Mouse (Mus musculus): ENCODE data around the gene 4930579F01Rik.
"Not testable (repeated sequence)": the region's sequence is repeated elsewhere in the genome, so short reads cannot be mapped to it uniquely, and the experiment has no call there.

4930579F01Rik gene

GRCm38 (mm10) chr3:138144642-138145171 lies 48.9 kb downstream of the 4930579F01Rik start, which contains the start of gene Mttp:
Gene Mttp, minus strand, starts transcription at chr3:138144968.
- DNase-seq (ENCODE audit: low spot score): peak; percentile 91

DNA sequence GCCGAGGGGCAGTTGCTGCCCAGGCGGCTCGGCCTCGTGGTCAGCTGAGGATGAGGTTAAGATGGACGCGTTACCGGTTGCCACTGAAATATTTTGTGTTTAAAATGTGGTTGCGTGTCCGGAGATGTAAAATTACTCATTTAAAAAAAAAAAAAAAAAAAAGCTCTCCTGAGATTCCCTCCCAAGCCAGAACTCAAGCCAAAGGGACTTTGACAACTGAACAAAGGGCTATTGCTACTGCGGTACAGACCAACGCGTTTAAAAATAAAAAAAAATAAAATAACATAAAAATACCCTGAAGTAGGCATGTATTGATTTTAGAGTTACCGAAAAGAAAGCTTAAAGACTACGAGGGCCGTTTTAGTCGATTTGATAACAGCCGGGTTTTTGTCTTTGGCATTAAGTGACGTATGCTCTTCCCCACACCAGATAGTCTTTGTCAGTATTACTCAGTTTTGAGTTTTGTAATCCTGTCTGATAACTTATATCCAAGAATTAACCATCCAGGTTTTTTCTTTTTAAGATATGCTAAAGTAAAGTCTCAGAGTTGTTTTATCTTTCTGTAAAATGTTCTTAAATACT lies 49.5 kb downstream of the 4930579F01Rik start:
- no peak for DNase-seq (ENCODE audit: low spot score)

DNA sequence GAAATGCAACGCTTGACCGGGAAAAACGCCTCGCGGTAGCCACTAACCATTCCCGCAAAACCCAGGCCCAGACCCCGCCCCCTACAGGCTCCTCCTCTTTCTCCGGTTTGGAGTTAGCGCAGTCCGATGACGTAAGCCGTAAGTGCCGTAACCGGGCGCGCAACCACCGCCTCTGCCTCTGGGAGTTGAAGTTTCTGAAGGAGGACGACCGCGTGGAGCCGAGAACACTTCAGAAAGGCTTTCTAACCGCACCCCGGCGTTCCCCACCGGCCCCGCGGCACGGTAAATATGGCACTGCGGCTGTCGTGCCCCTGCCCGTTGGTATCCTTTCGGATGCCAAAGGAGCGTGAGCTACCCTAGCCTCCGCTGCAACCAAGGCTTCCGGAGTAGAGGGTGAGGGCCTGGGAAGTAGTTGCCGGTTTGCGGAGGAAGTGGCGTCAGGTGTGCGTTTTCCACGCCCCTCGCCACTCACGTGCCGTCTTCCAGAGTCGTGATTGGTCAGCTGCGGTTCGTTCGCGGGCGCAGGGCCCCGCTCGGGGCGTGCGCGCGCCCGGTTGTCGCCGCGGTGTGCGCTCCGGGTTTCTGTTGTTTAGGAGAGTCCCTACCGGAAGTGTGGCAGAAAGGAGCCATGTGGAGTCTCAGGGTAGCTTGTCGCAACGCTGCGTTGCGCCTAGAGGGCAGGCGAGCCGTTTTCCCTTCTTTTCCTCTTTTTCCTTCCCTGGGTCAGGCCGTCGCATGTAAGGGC lies 50.1 kb downstream of the 4930579F01Rik start, which contains the start of gene Trmt10a:
Gene Trmt10a (plus strand): TSS at position 134 of the 745 bp plus-strand sequence.
- peak; percentile 99 for DNase-seq (ENCODE audit: low spot score)

GRCm38 (mm10) chr3:138142733-138143314 lies 50.8 kb downstream of the 4930579F01Rik start:
- no peak for DNase-seq (ENCODE audit: low spot score)

DNA sequence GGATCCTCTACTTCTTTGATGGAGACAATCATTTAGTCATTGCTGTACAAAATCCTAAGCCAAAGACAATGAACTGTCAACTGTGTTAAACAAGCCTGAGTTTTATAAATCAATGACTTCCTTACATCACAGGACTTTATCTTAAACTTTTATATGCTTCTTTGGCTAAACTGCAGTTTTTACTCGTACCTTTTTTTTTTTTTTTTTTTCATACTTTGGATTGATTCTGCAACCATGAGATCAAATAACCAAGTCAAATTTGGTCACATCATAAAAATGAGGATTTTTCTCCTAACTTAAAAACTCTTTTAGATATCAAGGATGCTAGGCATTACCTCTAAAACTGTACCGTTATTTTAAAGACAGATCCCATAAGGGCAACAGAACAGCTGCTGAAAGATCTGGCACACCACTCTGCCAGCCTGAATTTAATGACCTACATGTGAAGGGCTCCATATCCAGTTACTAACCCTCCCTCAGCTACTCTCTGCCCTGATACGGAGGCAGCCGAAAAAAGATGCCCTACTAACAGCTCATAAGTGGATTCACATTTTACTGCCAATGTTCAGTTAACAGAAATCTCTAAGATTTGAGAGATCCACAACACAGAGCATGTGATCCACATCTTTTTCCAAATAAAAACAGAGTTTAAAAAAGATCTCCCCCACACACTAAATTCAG lies 51.4 kb downstream of the 4930579F01Rik start:
- peak; percentile 52 for DNase-seq (ENCODE audit: low spot score)

- DNase-seq (ENCODE audit: low spot score): no peak
Measured at GRCm38 (mm10) chr3:138139663-138140062, 54.0 kb downstream of the 4930579F01Rik start.

DNA sequence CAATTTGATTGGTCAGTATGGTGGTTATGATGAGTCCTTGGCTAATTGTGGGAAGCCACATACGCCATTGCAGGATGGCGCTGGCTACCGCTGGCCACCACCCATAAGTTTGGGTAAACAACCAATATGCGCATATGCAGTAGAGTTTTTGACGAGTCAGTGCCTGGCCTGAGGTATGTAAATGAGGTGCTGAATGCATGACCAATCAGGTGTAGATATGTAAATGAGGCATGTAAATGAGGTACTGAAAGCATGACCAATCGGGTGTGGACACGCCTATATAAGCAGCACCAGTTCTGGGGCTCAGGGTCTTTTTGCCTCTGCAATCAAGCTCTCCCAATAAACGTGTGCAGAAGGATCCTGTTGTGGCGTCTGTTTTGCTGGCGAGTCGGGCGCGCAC lies 55.5 kb downstream of the 4930579F01Rik start:
- not testable (repeated sequence) for DNase-seq (ENCODE audit: low spot score)

- DNase-seq (ENCODE audit: low spot score): no peak
Measured at GRCm38 (mm10) chr3:138134528-138134927, 59.1 kb downstream of the 4930579F01Rik start.

DNA sequence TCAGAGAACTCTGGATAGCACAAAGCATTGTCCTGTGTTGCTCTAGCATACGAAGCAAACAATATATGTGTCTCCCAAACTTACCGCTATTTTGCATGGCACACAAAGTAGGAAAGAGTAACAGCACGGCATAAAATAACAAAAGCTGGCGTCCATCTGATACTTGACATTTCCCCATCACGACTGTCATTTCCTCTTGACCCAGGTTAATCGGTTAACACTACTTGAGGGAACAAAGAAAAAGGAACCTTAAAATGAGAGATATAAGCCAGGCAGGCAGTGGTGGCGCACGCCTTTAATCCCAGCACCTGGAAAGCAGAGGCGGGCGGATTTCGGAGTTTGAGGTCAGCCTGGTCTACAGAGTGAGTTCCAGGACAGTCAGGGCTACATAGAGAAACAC lies 59.7 kb downstream of the 4930579F01Rik start:
- DNase-seq (ENCODE audit: low spot score): no peak

DNA sequence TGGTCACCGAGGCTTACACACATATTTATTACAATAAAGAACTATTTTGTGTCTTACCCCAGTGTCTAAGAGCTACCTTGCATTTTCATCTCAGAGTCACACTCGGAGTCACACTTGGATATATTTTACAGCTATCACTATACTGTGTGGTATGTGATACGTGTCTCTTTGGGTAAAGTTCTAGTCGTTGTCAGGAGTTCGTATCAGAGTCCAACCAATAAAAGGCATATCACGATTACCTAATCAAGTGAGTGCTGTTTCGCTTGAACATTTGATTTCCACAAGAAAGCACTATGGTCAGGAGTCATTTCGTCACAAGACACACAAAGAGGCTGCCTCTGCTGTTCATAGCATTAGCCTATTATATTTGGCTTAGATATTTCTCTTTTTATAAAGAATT lies 60.2 kb downstream of the 4930579F01Rik start:
- DNase-seq (ENCODE audit: low spot score): no peak

- no peak for DNase-seq (ENCODE audit: low spot score)
Measured at GRCm38 (mm10) chr3:138131168-138131567, 62.5 kb downstream of the 4930579F01Rik start.

GRCm38 (mm10) chr3:138130692-138131091 lies 62.9 kb downstream of the 4930579F01Rik start:
- no peak for DNase-seq (ENCODE audit: low spot score)

GRCm38 (mm10) chr3:138129110-138129509 lies 64.5 kb downstream of the 4930579F01Rik start:
- DNase-seq (ENCODE audit: low spot score): no peak

DNA sequence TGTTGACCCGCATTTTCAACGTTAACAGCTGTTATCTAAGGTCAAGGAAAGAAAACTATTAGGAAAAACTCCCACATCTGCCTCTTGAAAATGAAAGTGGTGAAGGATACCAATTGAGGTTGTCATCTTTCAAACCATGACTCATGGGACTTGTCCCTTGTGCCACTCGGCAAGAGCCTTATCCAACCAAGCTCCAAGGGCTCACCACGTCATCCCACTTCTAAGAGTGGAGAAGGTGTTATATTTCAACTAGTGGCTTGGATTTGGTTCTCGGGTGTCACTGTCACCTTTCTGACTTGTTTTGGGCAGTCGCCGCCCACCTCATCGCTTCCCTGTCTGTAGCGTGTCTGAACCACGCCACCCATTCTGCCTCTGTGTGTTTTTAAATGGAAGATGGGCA lies 69.8 kb downstream of the 4930579F01Rik start:
- no peak for DNase-seq (ENCODE audit: low spot score)

DNA sequence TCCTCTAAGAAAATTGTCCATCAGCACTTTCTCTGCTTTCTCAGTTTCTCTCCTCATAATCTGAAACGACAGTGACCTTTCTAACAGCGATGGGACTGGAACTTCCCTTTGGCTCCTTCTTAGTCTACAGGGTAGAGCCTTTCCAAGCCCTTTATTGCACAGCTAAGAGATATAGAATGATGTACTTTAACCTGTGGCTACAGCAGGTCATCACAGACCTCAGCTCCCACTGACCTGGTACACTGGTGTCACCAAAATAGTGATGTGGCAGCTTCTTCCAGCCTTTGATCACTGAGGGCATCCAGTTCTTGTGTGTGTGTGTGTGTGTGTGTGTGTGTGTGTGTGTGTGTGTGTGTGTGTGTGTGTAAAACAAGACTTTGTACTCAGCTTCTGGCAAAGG lies 72.2 kb downstream of the 4930579F01Rik start:
- no peak for DNase-seq (ENCODE audit: low spot score)

GRCm38 (mm10) chr3:138119444-138120105 lies 74.0 kb downstream of the 4930579F01Rik start:
- DNase-seq (ENCODE audit: low spot score): no peak

DNA sequence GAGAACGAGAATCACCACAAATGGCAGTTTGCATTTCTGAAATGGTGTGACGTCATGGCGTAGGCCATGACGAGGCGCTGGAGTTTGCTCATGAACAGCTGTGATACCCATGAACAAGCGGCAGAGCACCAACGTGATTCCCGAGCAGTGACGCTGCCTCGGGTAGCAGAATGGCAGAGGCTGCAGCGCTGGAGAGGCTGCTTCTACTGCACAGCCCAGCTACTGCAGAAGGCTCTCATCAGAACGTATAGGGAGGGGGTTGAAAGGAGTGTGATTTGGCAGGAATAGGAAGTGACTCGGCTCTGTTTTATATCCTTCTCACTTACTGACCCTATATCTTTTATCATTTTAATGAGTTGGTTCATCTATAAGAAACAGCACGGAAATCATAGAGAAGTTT lies 74.8 kb downstream of the 4930579F01Rik start:
- no peak for DNase-seq (ENCODE audit: low spot score)

- DNase-seq (ENCODE audit: low spot score): no peak
Measured at GRCm38 (mm10) chr3:138118392-138118791, 75.2 kb downstream of the 4930579F01Rik start.

DNA sequence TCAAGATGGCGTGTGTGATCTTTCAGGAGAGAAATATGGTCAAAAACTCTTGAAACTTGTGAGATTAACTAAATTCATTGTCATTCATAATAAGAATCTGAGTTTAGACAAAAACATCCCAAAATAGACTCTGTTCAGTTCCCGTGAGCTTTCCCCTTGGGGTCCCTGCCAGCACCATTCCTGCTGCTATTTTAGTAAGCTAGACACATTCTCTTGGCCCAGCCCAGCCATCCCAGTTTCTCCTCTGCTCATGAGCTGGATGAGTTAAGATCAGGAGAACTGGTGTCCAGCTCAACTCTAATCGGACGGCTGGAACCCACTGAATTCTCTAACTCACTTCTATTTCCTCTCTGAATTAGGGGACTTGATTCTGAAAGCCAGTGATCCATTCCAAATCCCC lies 76.8 kb downstream of the 4930579F01Rik start:
- peak; percentile 52 for DNase-seq (ENCODE audit: low spot score)

GRCm38 (mm10) chr3:138114106-138114505 lies 79.5 kb downstream of the 4930579F01Rik start:
- no peak for DNase-seq (ENCODE audit: low spot score)

Data from adipocyte (in vitro differentiated cells).